Mouse (Mus musculus) kidney, adult 8-10 months (tissue): ENCODE measurements around the gene Gm11077.

Experiments
- DNase-seq, 2 experiments: peaks; one replicate each; pipeline ENCODE4 v3.0.0; 2022

The Gm11077 gene

GRCm38 (mm10) chr6:140729272-140729671 lies at the start of gene Gm11077:
Gene Gm11077, plus strand, starts transcription at chr6:140729284.
- DNase-seq = no peak

GRCm38 (mm10) chr6:140680713-140681112 lies 48.4 kb upstream of the Gm11077 start:
- DNase-seq = no peak

- DNase-seq = no peak
Measured at GRCm38 (mm10) chr6:140682829-140683228, 46.3 kb upstream of the Gm11077 start.

- DNase-seq = no peak
Measured at GRCm38 (mm10) chr6:140684403-140684802, 44.7 kb upstream of the Gm11077 start.

- DNase-seq = no peak
Measured at GRCm38 (mm10) chr6:140689617-140690404, 39.3 kb upstream of the Gm11077 start.

GRCm38 (mm10) chr6:140692160-140692559 lies 36.9 kb upstream of the Gm11077 start:
- no peak for DNase-seq

GRCm38 (mm10) chr6:140696192-140696879 lies 32.7 kb upstream of the Gm11077 start:
- no peak for DNase-seq

GRCm38 (mm10) chr6:140697994-140698393 lies 31.1 kb upstream of the Gm11077 start:
- no peak for DNase-seq

- DNase-seq = no peak
Measured at GRCm38 (mm10) chr6:140698596-140698995, 30.5 kb upstream of the Gm11077 start.

GRCm38 (mm10) chr6:140701259-140701658 lies 27.8 kb upstream of the Gm11077 start:
- no peak for DNase-seq

GRCm38 (mm10) chr6:140705132-140705531 lies 24.0 kb upstream of the Gm11077 start:
- no peak for DNase-seq

- DNase-seq = no peak
Measured at GRCm38 (mm10) chr6:140706056-140706455, 23.0 kb upstream of the Gm11077 start.

- no peak for DNase-seq
Measured at GRCm38 (mm10) chr6:140708059-140708458, 21.0 kb upstream of the Gm11077 start.

- no peak for DNase-seq
Measured at GRCm38 (mm10) chr6:140709415-140710107, 19.5 kb upstream of the Gm11077 start.

- peak; percentile 36 to 74 for DNase-seq
Measured at GRCm38 (mm10) chr6:140712754-140713153, 16.3 kb upstream of the Gm11077 start.

- DNase-seq = peak; percentile 29 to 60
Measured at GRCm38 (mm10) chr6:140714905-140715365, 14.1 kb upstream of the Gm11077 start.

- DNase-seq = no peak
Measured at GRCm38 (mm10) chr6:140722058-140722457, 7.0 kb upstream of the Gm11077 start.

GRCm38 (mm10) chr6:140730669-140731401 lies 1.8 kb downstream of the Gm11077 start:
- peak in 1 of 2 experiments; percentile 18 for DNase-seq

- no peak for DNase-seq
Measured at GRCm38 (mm10) chr6:140731402-140731730, 2.3 kb downstream of the Gm11077 start.

- DNase-seq = no peak
Measured at GRCm38 (mm10) chr6:140732971-140733640, 4.0 kb downstream of the Gm11077 start.

- no peak for DNase-seq
Measured at GRCm38 (mm10) chr6:140733641-140733986, 4.5 kb downstream of the Gm11077 start.

- DNase-seq = no peak
Measured at GRCm38 (mm10) chr6:140745586-140745985, 16.5 kb downstream of the Gm11077 start.
